Mouse (Mus musculus): ENCODE data around the gene Morc2a. TPM values are rescaled to one million over a fixed set of nuclear protein-coding genes. Genes with fewer than 3 reads are reported as not detected.

The Morc2a gene
- polyA plus RNA-seq, 1 experiment from 2014 or later, result 35.7 TPM

Other genes starting within 250 kb of the Morc2a start
- gene Limk2, start 240.0 kb upstream of the Morc2a start, polyA plus RNA-seq (2015; fragmentation: Nextera tagmentation; extraction: Ambion mirVana), result 80.5 and 84.3 TPM in 2 replicates
- gene Rnf185, start 196.8 kb upstream of the Morc2a start, polyA plus RNA-seq (2015; fragmentation: Nextera tagmentation; extraction: Ambion mirVana), result 34.0 and 34.1 TPM in 2 replicates
- 0.51 and 0.60 TPM in 2 replicates for gene Pla2g3, start 160.9 kb upstream of the Morc2a start, polyA plus RNA-seq (2015; fragmentation: Nextera tagmentation; extraction: Ambion mirVana)
- 0.48 and 0.85 TPM in 2 replicates for gene Inpp5j, start 144.4 kb upstream of the Morc2a start, polyA plus RNA-seq (2015; fragmentation: Nextera tagmentation; extraction: Ambion mirVana)
- gene Selenom, start 134.5 kb upstream of the Morc2a start, polyA plus RNA-seq (2015; fragmentation: Nextera tagmentation; extraction: Ambion mirVana), result 128 and 132 TPM in 2 replicates
- 43.9 and 46.1 TPM in 2 replicates for gene Smtn, start 108.6 kb upstream of the Morc2a start, polyA plus RNA-seq (2015; fragmentation: Nextera tagmentation; extraction: Ambion mirVana)
- gene Osbp2, start 214.7 kb downstream of the Morc2a start, polyA plus RNA-seq (2015; fragmentation: Nextera tagmentation; extraction: Ambion mirVana), result 1.7 and 3.0 TPM in 2 replicates
- gene 4921536K21Rik, start 245.9 kb downstream of the Morc2a start, polyA plus RNA-seq (2015; fragmentation: Nextera tagmentation; extraction: Ambion mirVana), result 0.20 TPM in 1 of 2 replicates, not detected in the other
- gene Dusp18, start 246.0 kb downstream of the Morc2a start, polyA plus RNA-seq (2015; fragmentation: Nextera tagmentation; extraction: Ambion mirVana), result 8.7 and 9.2 TPM in 2 replicates

Measured in embryonic facial prominence, embryonic 13.5 days (tissue).